Mouse (Mus musculus) embryonic facial prominence, embryonic 12.5 days (tissue): ENCODE measurements around the gene Nell2. TPM values are rescaled to one million over a fixed set of nuclear protein-coding genes. Genes with fewer than 3 reads are reported as not detected.

ENCODE experiments used
- ATAC-seq: fragments of 200-750 bp; cut with Nextera tagmentation; 2 replicates; pipeline ENCODE4 v1.8.0; 2017; ENCODE audit not compliant: insufficient number of reproducible peaks, insufficient read depth, low FRiP score, low TSS enrichment
- H3K27ac ChIP-seq: fragments of 300-500 bp; sonication (generic); 2 replicates; pipeline ENCODE4 v1.5.1; 2016; ENCODE audit warnings: mild to moderate bottlenecking
- H3K27me3 ChIP-seq: fragments of 300-500 bp; sonication (generic); 2 replicates; pipeline ENCODE4 v1.6.1; 2016; ENCODE audit warnings: mild to moderate bottlenecking, moderate library complexity
- H3K36me3 ChIP-seq: fragments of 300-500 bp; sonication (generic); 2 replicates; pipeline ENCODE4 v1.6.1; 2016; ENCODE audit warnings: mild to moderate bottlenecking
- H3K4me1 ChIP-seq: fragments of 300-500 bp; sonication (generic); 2 replicates; pipeline ENCODE4 v1.6.1; 2016
- H3K4me2 ChIP-seq: fragments of 300-500 bp; sonication (generic); replicated peaks from 2 replicates; pipeline ENCODE4 v1.6.1; 2016; ENCODE audit warnings: mild to moderate bottlenecking, moderate library complexity
- H3K4me3 ChIP-seq: fragments of 300-500 bp; sonication (generic); 2 replicates; pipeline ENCODE4 v1.5.1; 2016; ENCODE audit warnings: mild to moderate bottlenecking
- H3K9ac ChIP-seq: fragments of 300-500 bp; sonication (generic); 2 replicates; pipeline ENCODE4 v1.6.1; 2016; ENCODE audit warnings: mild to moderate bottlenecking, moderate library complexity
- H3K9me3 ChIP-seq: fragments of 300-500 bp; sonication (generic); 2 replicates; pipeline ENCODE4 v1.6.1; 2016; ENCODE audit warnings: mild to moderate bottlenecking, moderate library complexity
- whole genome bisulfite sequencing: fragments of 180-500 bp; shearing (Covaris S2); methylation state at CpG from one replicate; pipeline ENCODE4 v1.1.7; 2016; 5-methylcytosine and 5-hydroxymethylcytosine counted together
- polyA plus RNA-seq: library from polyadenylated mRNA; unstranded; fragments of >200 nt; fragmentation: Nextera tagmentation; extraction: Ambion mirVana; gene quantifications from 2 replicates; pipeline ENCODE4 v1.2.1, GENCODE M21; 2016

Nell2 gene
- polyA plus RNA-seq: 23.9 and 25.6 TPM in 2 replicates

DNA sequence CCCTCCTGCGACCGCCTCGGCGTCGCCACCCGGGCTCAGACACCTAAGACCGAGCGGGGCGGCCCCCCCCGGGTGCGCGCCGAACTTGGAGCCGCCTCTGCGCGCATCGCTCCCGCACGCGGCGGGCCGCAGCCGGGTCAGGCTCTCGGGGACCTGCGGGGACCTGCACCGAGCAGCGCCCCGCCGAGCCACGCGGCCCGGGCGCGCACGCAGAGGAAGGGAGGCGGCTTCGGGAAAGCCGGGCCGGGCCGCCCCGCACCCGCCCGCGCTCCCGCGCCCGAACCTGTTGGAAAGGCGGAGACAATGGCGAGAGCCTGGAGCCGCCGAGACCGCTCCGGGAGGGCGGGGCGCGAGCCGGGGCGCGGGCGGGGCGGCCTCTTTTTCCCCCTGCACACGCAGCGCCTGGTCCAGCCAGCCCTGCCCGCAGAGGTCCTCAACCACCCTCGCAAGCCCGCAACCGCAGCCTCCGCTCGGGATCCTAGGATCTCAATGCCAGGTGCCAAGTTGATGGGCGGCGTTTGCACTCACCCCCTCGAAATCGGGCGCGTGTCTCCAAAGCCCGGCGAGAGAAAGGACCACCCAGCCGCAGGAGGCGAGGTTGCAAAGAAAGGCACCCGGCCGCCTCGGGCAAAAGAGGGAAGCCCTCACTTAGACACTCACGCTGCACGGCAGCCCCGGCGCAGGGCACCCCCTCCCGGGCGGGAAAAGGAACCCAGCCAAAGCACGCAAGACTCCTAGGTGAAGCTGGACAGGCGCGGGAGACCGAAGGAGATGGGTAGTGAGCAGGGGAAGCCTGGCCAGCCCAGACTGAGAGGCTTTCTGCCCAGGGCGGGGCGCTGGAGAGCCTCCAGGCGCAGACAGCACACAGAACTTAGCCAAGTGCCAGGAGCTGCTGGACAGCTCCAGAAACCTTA, at the start of gene Nell2:
TSS of gene Nell2 (minus strand) at position 612 of the 914 bp plus-strand sequence.
- Histone ChIP-seq H3K9ac (peak within 1 kb of the TSS; percentile 57), H3K27me3 (peaks cover 30% of the 10 kb centered on the region), H3K4me2 (peak within 1 kb of the TSS; percentile 100), H3K4me3 (peak within 1 kb of the TSS; percentile 69), H3K36me3 (no peaks in the 10 kb centered on the region), H3K9me3 (no peaks in the 10 kb centered on the region), H3K27ac (no peak within 1 kb of the TSS), H3K4me1 (peaks cover 11% of the 10 kb centered on the region; the same call in 1 of the 2 replicates)
- WGBS: under 1% methylated on average over 57 of the region's 95 CpGs
- peak; percentile 85 for ATAC-seq

DNA sequence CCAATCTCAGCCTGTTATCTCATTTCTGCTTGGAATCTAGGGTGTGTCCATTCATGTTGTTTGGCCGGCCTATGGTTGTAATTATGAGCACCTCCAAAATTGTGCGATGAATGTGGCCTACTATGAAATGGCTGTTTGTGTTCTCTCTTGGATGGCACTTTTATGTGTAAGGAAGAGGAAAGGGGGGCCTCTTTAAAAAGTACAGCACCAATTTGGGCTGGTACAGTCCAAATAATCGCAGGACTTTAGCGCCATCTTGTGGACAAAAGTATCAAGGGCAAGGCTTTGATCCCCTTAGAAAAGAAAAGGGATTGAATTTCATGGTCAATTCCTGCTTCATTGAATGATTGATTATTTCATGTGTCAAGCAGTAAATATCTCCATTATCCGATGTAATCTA, 46.3 kb upstream of the Nell2 start:
- ATAC-seq: no peak
- no peak overlapping the region for H3K4me3 ChIP-seq
- no peaks in the 10 kb centered on the region for H3K4me1 ChIP-seq
- H3K4me2 ChIP-seq: no peak overlapping the region
- H3K36me3 ChIP-seq: no peaks in the 10 kb centered on the region
- WGBS: 16% methylated on average over 5 of the region's 5 CpGs
- H3K27me3 ChIP-seq: peaks cover 4% of the 10 kb centered on the region; the same call in 1 of the 2 replicates
- no peak overlapping the region for H3K27ac ChIP-seq
- no peak overlapping the region for H3K9ac ChIP-seq
- no peaks in the 10 kb centered on the region for H3K9me3 ChIP-seq

- no peaks in the 10 kb centered on the region for H3K36me3 ChIP-seq
- 84% methylated on average over 6 of the region's 6 CpGs for WGBS
- H3K27me3 ChIP-seq: no peaks in the 10 kb centered on the region
- no peak overlapping the region for H3K4me2 ChIP-seq
- no peak overlapping the region for H3K27ac ChIP-seq
- H3K9me3 ChIP-seq: no peaks in the 10 kb centered on the region
- no peaks in the 10 kb centered on the region for H3K4me1 ChIP-seq
- H3K4me3 ChIP-seq: no peak overlapping the region
- no peak overlapping the region for H3K9ac ChIP-seq
- no peak for ATAC-seq
Measured at GRCm38 (mm10) chr15:95569606-95570005, 41.2 kb upstream of the Nell2 start.

- Histone ChIP-seq H3K4me1 (no peaks in the 10 kb centered on the region), H3K9ac (no peak overlapping the region), H3K4me3 (no peak overlapping the region), H3K9me3 (no peaks in the 10 kb centered on the region), H3K27me3 (no peaks in the 10 kb centered on the region), H3K36me3 (no peaks in the 10 kb centered on the region), H3K27ac (no peak overlapping the region), H3K4me2 (no peak overlapping the region)
- 96% methylated on average over 2 of the region's 2 CpGs for WGBS
- no peak for ATAC-seq
Measured at GRCm38 (mm10) chr15:95565160-95565559, 36.8 kb upstream of the Nell2 start.

- H3K4me2 ChIP-seq: no peak overlapping the region
- H3K27ac ChIP-seq: no peak overlapping the region
- H3K4me3 ChIP-seq: no peak overlapping the region
- H3K9ac ChIP-seq: no peak overlapping the region
- WGBS: 94% methylated on average over 5 of the region's 5 CpGs
- no peaks in the 10 kb centered on the region for H3K4me1 ChIP-seq
- H3K27me3 ChIP-seq: no peaks in the 10 kb centered on the region
- H3K9me3 ChIP-seq: no peaks in the 10 kb centered on the region
- no peaks in the 10 kb centered on the region for H3K36me3 ChIP-seq
- ATAC-seq: no peak
Measured at GRCm38 (mm10) chr15:95561303-95561702, 32.9 kb upstream of the Nell2 start.

GRCm38 (mm10) chr15:95550011-95550410, 21.7 kb upstream of the Nell2 start:
- no peaks in the 10 kb centered on the region for H3K4me1 ChIP-seq
- no peak overlapping the region for H3K4me2 ChIP-seq
- no peak overlapping the region for H3K27ac ChIP-seq
- no peaks in the 10 kb centered on the region for H3K36me3 ChIP-seq
- ATAC-seq: no peak
- no peaks in the 10 kb centered on the region for H3K27me3 ChIP-seq
- 88% methylated on average over 5 of the region's 5 CpGs for WGBS
- H3K4me3 ChIP-seq: no peak overlapping the region
- no peak overlapping the region for H3K9ac ChIP-seq
- H3K9me3 ChIP-seq: no peaks in the 10 kb centered on the region

GRCm38 (mm10) chr15:95542632-95543031, 14.3 kb upstream of the Nell2 start:
- no peak for ATAC-seq
- 66% methylated on average over 6 of the region's 6 CpGs for WGBS

DNA sequence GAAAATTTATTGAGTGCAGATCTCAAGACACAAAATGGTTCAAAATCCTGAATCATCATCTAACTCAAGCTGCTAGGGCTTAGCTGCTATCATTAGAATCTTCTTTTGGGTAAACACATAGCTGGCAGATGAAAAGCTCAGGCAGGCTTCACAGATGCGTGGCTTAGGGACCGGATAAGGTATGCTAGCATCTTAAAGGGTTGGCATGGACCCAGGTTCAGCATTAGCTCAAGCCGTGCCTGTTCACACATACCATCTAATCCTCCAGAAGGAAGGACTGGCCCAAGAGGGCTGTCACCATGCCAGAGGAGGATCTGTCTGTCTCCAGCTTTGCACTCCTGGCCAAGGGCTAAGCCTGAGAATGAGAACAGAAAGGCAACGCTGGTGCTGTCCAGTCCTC, 8.4 kb upstream of the Nell2 start:
- Histone ChIP-seq H3K36me3 (no peaks in the 10 kb centered on the region), H3K4me3 (no peak overlapping the region), H3K27ac (no peak overlapping the region), H3K27me3 (no peaks in the 10 kb centered on the region), H3K9ac (no peak overlapping the region), H3K4me2 (no peak overlapping the region), H3K4me1 (no peaks in the 10 kb centered on the region), H3K9me3 (no peaks in the 10 kb centered on the region)
- WGBS: 81% methylated on average over 4 of the region's 4 CpGs
- no peak for ATAC-seq

More at GRCm38 (mm10) chr15:95542632-95543031, 14.3 kb upstream of the Nell2 start:
- H3K4me1 ChIP-seq: no peaks in the 10 kb centered on the region
- no peaks in the 10 kb centered on the region for H3K9me3 ChIP-seq
- no peaks in the 10 kb centered on the region for H3K27me3 ChIP-seq
- H3K4me2 ChIP-seq: no peak overlapping the region
- H3K4me3 ChIP-seq: no peak overlapping the region
- H3K9ac ChIP-seq: no peak overlapping the region
- no peaks in the 10 kb centered on the region for H3K36me3 ChIP-seq
- no peak overlapping the region for H3K27ac ChIP-seq

GRCm38 (mm10) chr15:95536230-95536629, 7.9 kb upstream of the Nell2 start:
- Histone ChIP-seq H3K4me3 (no peak overlapping the region), H3K4me1 (no peaks in the 10 kb centered on the region), H3K9ac (no peak overlapping the region), H3K36me3 (no peaks in the 10 kb centered on the region), H3K9me3 (no peaks in the 10 kb centered on the region), H3K27me3 (no peaks in the 10 kb centered on the region), H3K27ac (no peak overlapping the region), H3K4me2 (no peak overlapping the region)
- no peak for ATAC-seq
- 84% methylated on average over 4 of the region's 4 CpGs for WGBS

GRCm38 (mm10) chr15:95534644-95535043, 6.3 kb upstream of the Nell2 start:
- no peak overlapping the region for H3K27ac ChIP-seq
- H3K9ac ChIP-seq: no peak overlapping the region
- no peaks in the 10 kb centered on the region for H3K4me1 ChIP-seq
- H3K36me3 ChIP-seq: no peaks in the 10 kb centered on the region
- H3K27me3 ChIP-seq: no peaks in the 10 kb centered on the region
- WGBS: 74% methylated on average over 6 of the region's 6 CpGs
- no peak for ATAC-seq
- H3K9me3 ChIP-seq: no peaks in the 10 kb centered on the region
- H3K4me2 ChIP-seq: no peak overlapping the region
- no peak overlapping the region for H3K4me3 ChIP-seq

DNA sequence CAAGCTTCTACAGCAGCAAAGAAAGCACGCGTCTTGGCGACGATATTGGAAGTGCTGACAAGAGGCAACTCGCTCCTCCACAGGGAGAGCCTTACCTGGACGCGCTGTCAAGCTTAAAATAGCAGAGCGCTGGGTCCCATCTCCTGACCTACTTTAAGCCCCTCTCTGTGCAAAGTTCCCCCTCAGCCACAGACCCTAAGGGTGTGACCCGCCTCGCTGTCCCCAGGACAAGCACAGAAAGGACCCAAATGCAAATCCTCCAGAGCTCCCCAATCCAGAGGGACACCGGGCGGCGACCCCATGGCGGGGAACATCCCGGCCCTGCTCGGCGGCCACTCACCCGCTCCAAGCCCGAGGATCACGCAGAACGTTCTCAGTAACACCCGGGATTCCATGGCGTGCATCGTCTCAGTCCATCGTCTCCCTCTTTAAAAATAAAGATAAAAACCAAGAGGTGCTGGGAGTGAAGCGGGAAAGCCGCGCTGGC, 855 bp downstream of the Nell2 start:
- Histone ChIP-seq H3K9me3 (no peaks in the 10 kb centered on the region), H3K4me3 (peak overlapping the region; percentile 69), H3K4me1 (peaks cover 11% of the 10 kb centered on the region; the same call in 1 of the 2 replicates), H3K4me2 (peak overlapping the region; percentile 100), H3K9ac (peak overlapping the region; percentile 57), H3K27ac (no peak overlapping the region), H3K36me3 (no peaks in the 10 kb centered on the region), H3K27me3 (peaks cover 30% of the 10 kb centered on the region)
- ATAC-seq: 0 out of 2 replicates have a peak, but pooled peaks have one; percentile 5
- WGBS: 1% methylated on average over 28 of the region's 28 CpGs
